Mouse (Mus musculus): ENCODE measurements around the gene Auts2.

DNA sequence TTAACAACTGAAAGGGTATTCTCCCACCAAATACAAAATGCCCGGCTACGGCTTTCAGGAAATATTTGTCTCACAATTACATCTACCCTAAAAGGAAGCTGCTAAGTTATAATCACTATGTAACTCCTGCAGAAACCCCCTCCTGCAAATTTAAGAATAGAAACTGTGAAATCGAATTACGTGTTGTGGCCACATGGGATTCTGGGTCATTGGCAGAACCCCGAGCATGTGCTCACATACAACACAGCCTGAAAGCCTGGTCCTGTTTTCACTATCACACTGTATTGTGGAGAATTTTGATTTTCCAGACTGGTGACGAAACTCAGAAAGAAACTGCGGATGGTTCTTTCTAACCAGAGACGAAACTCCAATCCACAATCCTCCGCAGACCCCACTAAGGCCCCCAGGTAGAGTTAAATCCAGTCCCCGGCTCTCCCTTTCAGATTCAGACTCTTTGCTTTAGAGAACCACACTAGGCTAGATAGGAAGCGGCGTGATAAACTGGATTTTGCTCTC, 21.7 kb downstream of the Auts2 start:
- no peak for TF ChIP-seq CTCF (IDR thresholded peaks at IDR 0.05; ENCODE audit: low read depth, low read length)
- TF ChIP-seq POLR2A (IDR thresholded peaks at IDR 0.05; ENCODE audit: borderline replicate concordance, low read depth, low read length): no peak

Data from bone marrow macrophage, adult 2 months (primary cell).